Mouse (Mus musculus): ENCODE results near the gene Gapdhs.

DNA sequence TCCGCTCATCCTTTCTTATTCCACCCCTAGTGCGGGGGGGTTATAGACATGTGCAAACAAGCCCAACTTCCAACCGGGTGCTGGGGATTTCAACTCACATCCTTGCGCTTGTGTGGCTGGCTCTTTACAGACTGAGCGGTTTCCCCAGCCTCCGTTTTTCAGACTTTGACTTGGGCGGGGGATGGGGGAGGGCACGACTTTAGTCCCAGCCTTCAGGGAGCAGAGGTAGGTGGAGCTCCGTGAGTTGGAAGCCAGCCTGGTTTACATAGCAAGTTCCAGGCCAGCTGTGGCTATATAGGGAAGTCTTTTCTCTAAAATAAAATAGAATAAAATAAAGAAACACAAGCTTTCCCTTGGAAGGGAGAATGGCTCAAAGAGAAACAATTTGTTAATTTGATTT is 48.4 kb upstream of the Gapdhs start:
- TF ChIP-seq POLR2A (IDR thresholded peaks at IDR 0.05; ENCODE audit: borderline replicate concordance, extremely low read depth, insufficient read depth, insufficient read length, poor library complexity, severe bottlenecking): no peak
- TF ChIP-seq CTCF (IDR thresholded peaks at IDR 0.05; ENCODE audit: borderline replicate concordance, extremely low read depth, insufficient read depth, insufficient read length): no peak

All from brain, embryonic 14.5 days (tissue).